Mouse (Mus musculus) olfactory bulb, adult 2 months (tissue): ENCODE measurements around the gene Rsf1.

ENCODE experiments used
- CTCF ChIP-seq: fragments of 200-500 bp; IDR thresholded peaks from 2 replicates; pipeline ENCODE4 v1.5.1; 2012; ENCODE audit warnings: low read depth, mild to moderate bottlenecking, low read length, moderate library complexity; ENCODE audit not compliant: insufficient read depth
- POLR2A ChIP-seq: fragments of 200-500 bp; IDR thresholded peaks from 2 replicates; pipeline ENCODE4 v1.6.1; 2012; ENCODE audit warnings: mild to moderate bottlenecking, low read depth, low read length, moderate library complexity; ENCODE audit not compliant: insufficient read depth

- TF ChIP-seq CTCF (no peak), POLR2A (no peak)
Observed at GRCm38 (mm10) chr7:97714651-97715050, 135.0 kb downstream of the Rsf1 start.
